Mouse (Mus musculus) midbrain, embryonic 10.5 days (tissue): ENCODE results near the gene Klhdc9. TPM values are rescaled to one million over a fixed set of nuclear protein-coding genes. Genes with fewer than 3 reads are reported as not detected.

Experiments used
- DNase-seq: peaks from one replicate; pipeline ENCODE4 v3.0.0-alpha.2; 2017; ENCODE audit warnings: low spot score
- H3K27ac ChIP-seq: fragments of 300-500 bp; sonication (generic); replicated peaks from 2 replicates; pipeline ENCODE4 v1.5.1; 2016; ENCODE audit warnings: mild to moderate bottlenecking
- H3K27me3 ChIP-seq: fragments of 300-500 bp; sonication (generic); 2 replicates; pipeline ENCODE4 v1.6.1; 2016; ENCODE audit warnings: low read depth, mild to moderate bottlenecking; ENCODE audit not compliant: poor library complexity, severe bottlenecking
- H3K36me3 ChIP-seq: fragments of 300-500 bp; sonication (generic); 2 replicates; pipeline ENCODE4 v1.6.1; 2016; ENCODE audit warnings: mild to moderate bottlenecking, moderate library complexity
- H3K4me1 ChIP-seq: fragments of 300-500 bp; sonication (generic); 2 replicates; pipeline ENCODE4 v1.6.1; 2016
- H3K4me3 ChIP-seq: fragments of 300-500 bp; sonication (generic); 2 replicates; pipeline ENCODE4 v1.5.1; 2016; ENCODE audit warnings: mild to moderate bottlenecking, moderate library complexity
- H3K9me3 ChIP-seq: fragments of 300-500 bp; sonication (generic); replicated peaks from 2 replicates; pipeline ENCODE4 v1.6.1; 2016; ENCODE audit warnings: mild to moderate bottlenecking
- WGBS: fragments of 180-500 bp; shearing (Covaris S2); methylation state at CpG from one replicate; pipeline ENCODE4 v1.1.7; 2016; 5-methylcytosine and 5-hydroxymethylcytosine counted together
- polyA plus RNA-seq: library from polyadenylated mRNA; unstranded; fragments of >200 nt; fragmentation: Nextera tagmentation; extraction: Ambion mirVana; gene quantifications from 2 replicates; pipeline ENCODE4 v1.2.1, GENCODE M21; 2016

Gene Klhdc9
- polyA plus RNA-seq, 1 experiment from 2014 or later, result 1.8 TPM

GRCm38 (mm10) chr1:171322012-171322411 is 38.6 kb downstream of the Klhdc9 start:
- Histone ChIP-seq H3K27ac (no peak overlapping the region), H3K9me3 (no peaks in the 10 kb centered on the region), H3K27me3 (no peaks in the 10 kb centered on the region), H3K4me3 (no peak overlapping the region), H3K36me3 (peaks cover 4% of the 10 kb centered on the region; the same call in 1 of the 2 replicates), H3K4me1 (peaks cover 6% of the 10 kb centered on the region; the same call in 1 of the 2 replicates)
- no peak for DNase-seq
- 61% methylated on average over 1 of the region's 1 CpGs for WGBS

GRCm38 (mm10) chr1:171321415-171321814 is 39.2 kb downstream of the Klhdc9 start:
- Histone ChIP-seq H3K36me3 (peaks cover 4% of the 10 kb centered on the region; the same call in 1 of the 2 replicates), H3K4me1 (peaks cover 6% of the 10 kb centered on the region; the same call in 1 of the 2 replicates), H3K27me3 (no peaks in the 10 kb centered on the region), H3K27ac (no peak overlapping the region), H3K4me3 (no peak overlapping the region), H3K9me3 (no peaks in the 10 kb centered on the region)
- DNase-seq, result no peak

- H3K4me1 ChIP-seq, result peaks cover 6% of the 10 kb centered on the region; the same call in 1 of the 2 replicates
- H3K4me3 ChIP-seq, result no peak overlapping the region
- no peaks in the 10 kb centered on the region for H3K27me3 ChIP-seq
- no peak for DNase-seq
- WGBS, result 7% methylated on average over 5 of the region's 5 CpGs
- H3K27ac ChIP-seq, result no peak overlapping the region
- no peaks in the 10 kb centered on the region; the same call in 1 of the 2 replicates for H3K9me3 ChIP-seq
- H3K36me3 ChIP-seq, result peaks cover 4% of the 10 kb centered on the region; the same call in 1 of the 2 replicates
Observed at GRCm38 (mm10) chr1:171320151-171320550, 40.4 kb downstream of the Klhdc9 start.

DNA sequence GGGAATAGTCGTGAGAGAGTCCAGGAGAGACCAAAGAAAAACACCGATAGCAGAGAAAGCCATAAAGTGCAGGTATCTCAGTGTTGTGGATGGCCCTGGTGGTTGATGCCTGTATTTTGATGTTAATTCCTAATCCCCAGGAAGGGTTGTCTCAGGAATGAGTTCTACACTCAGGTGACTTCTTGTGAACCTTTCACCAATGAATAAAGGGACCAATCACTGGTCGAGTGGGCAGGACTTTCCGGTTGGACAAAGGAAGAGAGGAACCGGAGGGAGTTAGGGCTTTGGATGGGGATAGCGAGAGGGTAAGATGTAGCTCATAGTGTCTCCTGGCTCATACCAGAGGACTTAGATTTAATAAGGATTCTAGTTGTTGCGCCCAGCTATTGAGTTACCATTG is 40.9 kb downstream of the Klhdc9 start:
- 11% methylated on average over 7 of the region's 7 CpGs for WGBS
- H3K36me3 ChIP-seq, result peaks cover under 1% of the 10 kb centered on the region; the same call in 1 of the 2 replicates
- H3K27ac ChIP-seq, result no peak overlapping the region
- peaks cover 6% of the 10 kb centered on the region; the same call in 1 of the 2 replicates for H3K4me1 ChIP-seq
- no peaks in the 10 kb centered on the region for H3K27me3 ChIP-seq
- no peaks in the 10 kb centered on the region; the same call in 1 of the 2 replicates for H3K9me3 ChIP-seq
- DNase-seq, result no peak
- no peak overlapping the region for H3K4me3 ChIP-seq

DNA sequence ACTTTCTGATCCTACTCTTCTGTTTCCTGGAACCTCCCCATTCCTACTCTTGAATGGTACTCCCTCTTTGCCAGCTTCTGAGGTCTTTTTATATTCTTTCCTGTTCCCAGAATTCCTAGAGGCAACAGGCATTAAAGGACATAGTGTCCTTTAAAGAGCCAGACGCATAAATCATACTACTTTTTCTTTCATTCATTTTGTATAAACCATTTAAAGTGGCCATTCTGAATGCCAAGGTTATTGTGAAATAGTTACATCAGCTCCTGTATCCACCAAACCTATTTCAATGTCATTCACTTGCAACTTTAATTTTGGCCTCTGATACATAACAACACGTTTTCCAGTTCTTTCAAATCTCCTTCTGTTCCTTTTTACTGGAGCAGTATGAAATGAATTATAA is 51.3 kb downstream of the Klhdc9 start:
- H3K4me3 ChIP-seq, result no peak overlapping the region
- H3K9me3 ChIP-seq, result no peaks in the 10 kb centered on the region
- 83% methylated on average over 2 of the region's 2 CpGs for WGBS
- H3K4me1 ChIP-seq, result no peaks in the 10 kb centered on the region
- no peak for DNase-seq
- H3K27ac ChIP-seq, result no peak overlapping the region
- H3K36me3 ChIP-seq, result no peaks in the 10 kb centered on the region
- no peaks in the 10 kb centered on the region for H3K27me3 ChIP-seq

Other genes with a start within 250 kb of the Klhdc9 start
- gene Cfap126, start 246.9 kb downstream of the Klhdc9 start, polyA plus RNA-seq, result 2.8 and 2.9 TPM in 2 replicates
- 301 and 309 TPM in 2 replicates for gene Sdhc, start 210.2 kb downstream of the Klhdc9 start, polyA plus RNA-seq
- 0.26 TPM in 1 of 2 replicates, not detected in the other for gene Mpz, start 210.1 kb downstream of the Klhdc9 start, polyA plus RNA-seq
- gene Pcp4l1, start 164.5 kb downstream of the Klhdc9 start, polyA plus RNA-seq, result 26.7 and 35.9 TPM in 2 replicates
- 0.28 and 0.36 TPM in 2 replicates for gene Nr1i3, start 146.8 kb downstream of the Klhdc9 start, polyA plus RNA-seq
- gene Tomm40l, start 138.3 kb downstream of the Klhdc9 start, polyA plus RNA-seq, result 32.2 and 34.7 TPM in 2 replicates
- 4.1 and 4.4 TPM in 2 replicates for gene Apoa2, start 135.7 kb downstream of the Klhdc9 start, polyA plus RNA-seq
- gene Fcer1g, start 126.4 kb downstream of the Klhdc9 start, polyA plus RNA-seq, result 12.7 and 21.1 TPM in 2 replicates
- gene Adamts4, start 110.4 kb downstream of the Klhdc9 start, polyA plus RNA-seq, result 9.9 and 10.9 TPM in 2 replicates
- gene Ndufs2, start 109.4 kb downstream of the Klhdc9 start, polyA plus RNA-seq, result 267 and 268 TPM in 2 replicates
- gene B4galt3, start 90.5 kb downstream of the Klhdc9 start, polyA plus RNA-seq, result 63.5 and 69.5 TPM in 2 replicates
- gene Ppox, start 79.6 kb downstream of the Klhdc9 start, polyA plus RNA-seq, result 53.0 and 63.9 TPM in 2 replicates
- 102 and 109 TPM in 2 replicates for gene Usp21, start 72.8 kb downstream of the Klhdc9 start, polyA plus RNA-seq
- gene Ufc1, start 65.8 kb downstream of the Klhdc9 start, polyA plus RNA-seq, result 102 and 108 TPM in 2 replicates
- 48.5 and 48.9 TPM in 2 replicates for gene Dedd, start 31.7 kb downstream of the Klhdc9 start, polyA plus RNA-seq
- gene Nit1, start 15.2 kb downstream of the Klhdc9 start, polyA plus RNA-seq, result 39.4 and 43.5 TPM in 2 replicates
- gene Pfdn2, start 15.1 kb downstream of the Klhdc9 start, polyA plus RNA-seq, result 146 and 155 TPM in 2 replicates
- 0.60 and 1.2 TPM in 2 replicates for gene Nectin4, start 9.3 kb upstream of the Klhdc9 start, polyA plus RNA-seq
- 0.69 and 0.87 TPM in 2 replicates for gene Arhgap30, start 28.2 kb upstream of the Klhdc9 start, polyA plus RNA-seq
- 138 and 161 TPM in 2 replicates for gene Usf1, start 50.5 kb upstream of the Klhdc9 start, polyA plus RNA-seq
- gene Tstd1, start 58.1 kb upstream of the Klhdc9 start, polyA plus RNA-seq, result 8.4 and 9.6 TPM in 2 replicates
- 14.0 TPM in 2 replicates for gene F11r, start 76.7 kb upstream of the Klhdc9 start, polyA plus RNA-seq
- gene Alyref2, start 142.7 kb upstream of the Klhdc9 start, polyA plus RNA-seq, result 10.5 and 13.6 TPM in 2 replicates
- gene Itln1, start 174.5 kb upstream of the Klhdc9 start, polyA plus RNA-seq, result not detected in 2 replicates
- 0.06 TPM in 1 of 2 replicates, not detected in the other for gene Cd244a, start 198.4 kb upstream of the Klhdc9 start, polyA plus RNA-seq
- gene Ly9, start 246.6 kb upstream of the Klhdc9 start, polyA plus RNA-seq, result 0.05 TPM in 1 of 2 replicates, not detected in the other